Mouse (Mus musculus): ENCODE results near the gene Cnih1. TPM values are rescaled to one million over a fixed set of nuclear protein-coding genes. Genes with fewer than 3 reads are reported as not detected.
A peak's percentile ranks its signal among the peaks of the same experiment; 100 is the strongest.
"Not testable (repeated sequence)": the region's sequence is repeated elsewhere in the genome, so short reads cannot be mapped to it uniquely, and the experiment has no call there.

Cnih1 gene
- polyA plus RNA-seq, 1 experiment = 71.4 TPM

DNA sequence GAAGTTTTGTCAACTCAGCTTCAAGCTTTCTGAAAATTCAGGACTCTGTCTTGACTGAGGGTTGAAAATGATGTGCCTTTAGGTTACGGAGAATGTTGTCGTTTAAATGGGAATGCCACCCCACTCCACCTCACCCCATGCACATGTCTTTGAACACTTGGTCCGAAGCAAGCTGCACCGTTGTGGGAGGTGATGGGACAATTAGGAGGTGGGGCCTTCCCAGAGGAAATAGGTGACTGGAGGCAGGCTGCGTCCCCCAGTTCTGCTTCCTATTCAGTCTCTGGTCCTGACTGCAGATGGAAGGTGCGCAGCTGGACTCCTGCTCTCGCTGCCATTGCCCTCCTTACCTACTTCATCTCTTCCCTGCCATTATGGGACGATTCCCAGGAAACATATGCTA lies 32.4 kb downstream of the Cnih1 start:
- Histone ChIP-seq H3K36me3 (ENCODE audit: control insufficient read depth, insufficient read depth, low read length) (no peaks in the 10 kb centered on the region), H3K27me3 (replicated peaks; ENCODE audit: control insufficient read depth, insufficient read depth, low read length) (no peaks in the 10 kb centered on the region), H3K27ac (ENCODE audit: insufficient read depth, low read depth, low read length) (no peak overlapping the region), H3K4me1 (ENCODE audit: control insufficient read depth, insufficient read depth, low read length) (no peaks in the 10 kb centered on the region), H3K4me3 (ENCODE audit: insufficient read depth, low read depth, low read length) (no peak overlapping the region)
- WGBS = 90% methylated on average over 8 of the region's 8 CpGs
- DNase-seq = no peak
- TF ChIP-seq CTCF (conservative IDR thresholded peaks at IDR 0.05; ENCODE audit: insufficient read depth, insufficient read length, low read depth, low read length) = no peak
- no peak for TF ChIP-seq POLR2A (IDR thresholded peaks at IDR 0.05; ENCODE audit: low read depth, low read length)

DNA sequence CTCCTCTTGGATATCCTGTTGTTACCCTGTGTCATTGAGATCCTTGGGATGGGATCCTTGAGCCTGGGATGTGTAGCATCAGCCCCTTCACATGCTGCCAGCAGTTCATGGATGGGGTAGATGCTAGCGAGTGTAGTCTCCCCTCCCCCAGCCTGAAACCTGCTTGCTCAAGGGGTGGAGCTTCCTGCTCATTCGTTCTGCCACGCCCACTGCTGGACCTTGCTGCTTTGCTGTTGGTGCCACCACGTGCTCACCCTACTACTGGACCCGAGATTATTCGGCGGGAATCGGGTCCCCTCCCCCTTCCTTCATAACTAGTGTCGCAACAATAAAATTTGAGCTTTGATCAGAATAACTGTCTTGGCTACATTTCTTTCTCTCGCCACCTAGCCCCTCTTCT lies 33.8 kb downstream of the Cnih1 start:
- not testable (repeated sequence) for H3K27me3 ChIP-seq (replicated peaks; ENCODE audit: control insufficient read depth, insufficient read depth, low read length)
- 65% methylated on average over 9 of the region's 10 CpGs for WGBS
- peak; percentile 30 for DNase-seq

DNA sequence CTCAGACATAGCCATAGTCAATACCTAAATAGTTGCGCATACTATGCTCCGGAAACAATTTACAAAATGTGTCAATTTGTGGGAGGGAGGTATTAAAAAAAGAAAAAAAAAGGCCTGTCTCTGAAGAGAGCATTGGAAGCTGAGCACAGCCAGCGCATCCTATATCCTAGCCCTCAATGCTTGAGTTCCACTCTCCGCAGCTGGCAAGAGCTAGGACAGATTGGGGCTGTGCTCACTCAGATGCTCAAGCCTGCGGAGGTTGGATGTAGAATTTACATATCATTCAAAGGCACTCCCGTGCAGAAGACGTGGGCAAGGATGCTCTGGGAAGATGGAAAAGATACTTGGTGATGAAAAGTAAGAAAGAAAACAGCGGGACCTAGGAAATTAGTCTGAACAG lies 42.8 kb downstream of the Cnih1 start:
- Histone ChIP-seq H3K4me3 (ENCODE audit: insufficient read depth, low read depth, low read length) (no peak overlapping the region), H3K4me1 (ENCODE audit: control insufficient read depth, insufficient read depth, low read length) (no peaks in the 10 kb centered on the region), H3K36me3 (ENCODE audit: control insufficient read depth, insufficient read depth, low read length) (no peaks in the 10 kb centered on the region), H3K27me3 (replicated peaks; ENCODE audit: control insufficient read depth, insufficient read depth, low read length) (no peaks in the 10 kb centered on the region), H3K27ac (ENCODE audit: insufficient read depth, low read depth, low read length) (no peak overlapping the region)
- no peak for DNase-seq
- WGBS = 93% methylated on average over 8 of the region's 8 CpGs
- TF ChIP-seq CTCF (conservative IDR thresholded peaks at IDR 0.05; ENCODE audit: insufficient read depth, insufficient read length, low read depth, low read length) = no peak
- TF ChIP-seq POLR2A (IDR thresholded peaks at IDR 0.05; ENCODE audit: low read depth, low read length) = no peak

More for the DNA sequence above, 33.8 kb downstream of the Cnih1 start:
- H3K4me3 ChIP-seq (ENCODE audit: insufficient read depth, low read depth, low read length); H3K4me1 ChIP-seq (ENCODE audit: control insufficient read depth, insufficient read depth, low read length); H3K27ac ChIP-seq (ENCODE audit: insufficient read depth, low read depth, low read length); H3K36me3 ChIP-seq (ENCODE audit: control insufficient read depth, insufficient read depth, low read length): not testable (repeated sequence)

DNA sequence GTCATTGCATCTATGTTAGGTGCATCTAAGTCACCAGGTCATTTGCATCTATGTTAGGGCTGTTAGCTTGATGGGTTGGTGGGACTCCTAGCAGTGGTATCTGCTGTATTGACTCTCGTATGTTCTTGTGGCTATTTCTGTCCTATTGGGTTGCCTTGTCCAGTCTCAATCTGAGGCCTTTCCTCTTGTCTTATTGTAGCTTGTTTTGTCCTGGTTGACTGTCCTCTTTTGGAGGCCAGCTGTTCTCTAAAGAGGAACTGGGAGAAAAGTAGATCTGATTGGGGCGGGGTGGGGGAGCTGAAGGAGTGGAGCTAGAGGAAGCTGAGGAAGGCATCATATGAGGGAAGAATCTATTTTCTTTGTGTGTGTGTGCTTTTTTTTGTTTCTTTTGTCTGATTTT lies 45.5 kb downstream of the Cnih1 start:
- Histone ChIP-seq H3K4me1 (ENCODE audit: control insufficient read depth, insufficient read depth, low read length) (no peaks in the 10 kb centered on the region), H3K36me3 (ENCODE audit: control insufficient read depth, insufficient read depth, low read length) (no peaks in the 10 kb centered on the region), H3K27me3 (replicated peaks; ENCODE audit: control insufficient read depth, insufficient read depth, low read length) (no peaks in the 10 kb centered on the region), H3K4me3 (ENCODE audit: insufficient read depth, low read depth, low read length) (no peak overlapping the region), H3K27ac (ENCODE audit: insufficient read depth, low read depth, low read length) (no peak overlapping the region)
- no peak for TF ChIP-seq CTCF (conservative IDR thresholded peaks at IDR 0.05; ENCODE audit: insufficient read depth, insufficient read length, low read depth, low read length)
- TF ChIP-seq POLR2A (IDR thresholded peaks at IDR 0.05; ENCODE audit: low read depth, low read length) = no peak
- no peak for DNase-seq
- 95% methylated on average over 2 of the region's 2 CpGs for WGBS

DNA sequence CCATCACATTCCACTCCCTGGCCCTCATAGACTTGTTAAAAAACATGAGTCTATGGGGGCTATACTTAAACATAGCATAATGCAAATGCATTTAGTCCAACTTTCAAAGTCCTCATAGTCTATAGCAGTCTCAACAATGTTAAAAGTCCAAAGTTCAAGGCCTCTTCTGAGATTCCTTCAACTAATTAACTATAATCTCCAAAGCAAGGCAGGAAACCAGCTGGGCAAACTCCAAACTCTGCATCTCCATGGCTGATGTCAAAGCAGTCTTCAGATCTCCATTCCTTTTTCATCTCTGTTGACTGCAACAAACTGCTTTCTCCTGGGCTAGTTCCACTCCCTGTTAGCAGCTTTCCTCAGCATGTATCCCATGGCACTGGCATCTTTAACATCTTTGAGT lies 50.9 kb downstream of the Cnih1 start:
- H3K4me1 ChIP-seq (ENCODE audit: control insufficient read depth, insufficient read depth, low read length); H3K27ac ChIP-seq (ENCODE audit: insufficient read depth, low read depth, low read length); H3K27me3 ChIP-seq (replicated peaks; ENCODE audit: control insufficient read depth, insufficient read depth, low read length); H3K36me3 ChIP-seq (ENCODE audit: control insufficient read depth, insufficient read depth, low read length); H3K4me3 ChIP-seq (ENCODE audit: insufficient read depth, low read depth, low read length): not testable (repeated sequence)
- DNase-seq = peak; percentile 66

GRCm38 (mm10) chr14:46736366-46736765 lies 51.8 kb downstream of the Cnih1 start:
- Histone ChIP-seq H3K4me1 (ENCODE audit: control insufficient read depth, insufficient read depth, low read length) (no peaks in the 10 kb centered on the region), H3K36me3 (ENCODE audit: control insufficient read depth, insufficient read depth, low read length) (no peaks in the 10 kb centered on the region), H3K27me3 (replicated peaks; ENCODE audit: control insufficient read depth, insufficient read depth, low read length) (no peaks in the 10 kb centered on the region), H3K27ac (ENCODE audit: insufficient read depth, low read depth, low read length) (no peak overlapping the region), H3K4me3 (ENCODE audit: insufficient read depth, low read depth, low read length) (no peak overlapping the region)
- 85% methylated on average over 4 of the region's 4 CpGs for WGBS
- TF ChIP-seq CTCF (conservative IDR thresholded peaks at IDR 0.05; ENCODE audit: insufficient read depth, insufficient read length, low read depth, low read length) (no peak), POLR2A (IDR thresholded peaks at IDR 0.05; ENCODE audit: low read depth, low read length) (no peak)
- DNase-seq = no peak

- H3K27me3 ChIP-seq (replicated peaks; ENCODE audit: control insufficient read depth, insufficient read depth, low read length) = no peaks in the 10 kb centered on the region
- TF ChIP-seq POLR2A (IDR thresholded peaks at IDR 0.05; ENCODE audit: low read depth, low read length) (no peak), CTCF (conservative IDR thresholded peaks at IDR 0.05; ENCODE audit: insufficient read depth, insufficient read length, low read depth, low read length) (no peak)
- no peaks in the 10 kb centered on the region for H3K4me1 ChIP-seq (ENCODE audit: control insufficient read depth, insufficient read depth, low read length)
- H3K27ac ChIP-seq (ENCODE audit: insufficient read depth, low read depth, low read length) = no peak overlapping the region
- WGBS = 73% methylated on average over 14 of the region's 14 CpGs
- DNase-seq = peak; percentile 70
- H3K36me3 ChIP-seq (ENCODE audit: control insufficient read depth, insufficient read depth, low read length) = no peaks in the 10 kb centered on the region
- H3K4me3 ChIP-seq (ENCODE audit: insufficient read depth, low read depth, low read length) = no peak overlapping the region
Measured at GRCm38 (mm10) chr14:46734761-46735455, 53.3 kb downstream of the Cnih1 start.

GRCm38 (mm10) chr14:46734262-46734661 lies 53.9 kb downstream of the Cnih1 start:
- Histone ChIP-seq H3K27me3 (replicated peaks; ENCODE audit: control insufficient read depth, insufficient read depth, low read length) (no peaks in the 10 kb centered on the region), H3K36me3 (ENCODE audit: control insufficient read depth, insufficient read depth, low read length) (no peaks in the 10 kb centered on the region), H3K4me1 (ENCODE audit: control insufficient read depth, insufficient read depth, low read length) (no peaks in the 10 kb centered on the region), H3K4me3 (ENCODE audit: insufficient read depth, low read depth, low read length) (no peak overlapping the region), H3K27ac (ENCODE audit: insufficient read depth, low read depth, low read length) (no peak overlapping the region)
- 72% methylated on average over 5 of the region's 5 CpGs for WGBS
- no peak for DNase-seq
- TF ChIP-seq POLR2A (IDR thresholded peaks at IDR 0.05; ENCODE audit: low read depth, low read length) (no peak), CTCF (conservative IDR thresholded peaks at IDR 0.05; ENCODE audit: insufficient read depth, insufficient read length, low read depth, low read length) (no peak)
